Mouse (Mus musculus) T-helper 1 cell (primary cell): ENCODE data around the gene Ntn4.

Experiments
- in situ Hi-C: fragments of 300-600 bp; cut with MboI, MseI; formaldehyde crosslinking; loops from one replicate; pipeline ENCODE4 v1.15.1; 2025; ENCODE audit warnings: high pct_unique_total_duplicates

The Ntn4 gene

GRCm38 (mm10) chr10:93640521-93640952 lies at the start of gene Ntn4:
Gene Ntn4 (plus strand): TSS chr10:93640681.
- in situ Hi-C loops: no loop called here

DNA sequence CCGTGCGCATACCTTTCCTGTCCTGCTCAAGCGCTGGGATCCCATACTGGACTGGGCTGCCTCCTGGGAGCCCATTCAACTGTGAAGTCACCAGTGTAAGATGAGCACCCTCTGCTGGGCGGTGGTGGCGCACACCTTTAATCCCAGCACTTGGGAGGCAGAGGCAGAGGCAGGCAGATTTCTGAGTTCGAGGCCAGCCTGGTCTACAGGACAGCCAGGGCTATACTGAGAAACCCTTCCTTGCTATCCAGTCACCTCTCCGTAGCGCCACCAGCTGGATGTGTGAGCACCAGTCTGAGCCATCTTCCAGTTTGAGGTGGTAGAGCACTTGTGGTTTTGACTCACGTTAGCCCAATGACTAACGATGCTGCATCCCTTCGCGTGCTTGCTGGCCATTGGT lies 48.0 kb upstream of the Ntn4 start:
- in situ Hi-C loops: loop anchor here (5.0 kb wide), 1 partner anchor 185 kb away; no protein-coding TSS in a partner anchor

DNA sequence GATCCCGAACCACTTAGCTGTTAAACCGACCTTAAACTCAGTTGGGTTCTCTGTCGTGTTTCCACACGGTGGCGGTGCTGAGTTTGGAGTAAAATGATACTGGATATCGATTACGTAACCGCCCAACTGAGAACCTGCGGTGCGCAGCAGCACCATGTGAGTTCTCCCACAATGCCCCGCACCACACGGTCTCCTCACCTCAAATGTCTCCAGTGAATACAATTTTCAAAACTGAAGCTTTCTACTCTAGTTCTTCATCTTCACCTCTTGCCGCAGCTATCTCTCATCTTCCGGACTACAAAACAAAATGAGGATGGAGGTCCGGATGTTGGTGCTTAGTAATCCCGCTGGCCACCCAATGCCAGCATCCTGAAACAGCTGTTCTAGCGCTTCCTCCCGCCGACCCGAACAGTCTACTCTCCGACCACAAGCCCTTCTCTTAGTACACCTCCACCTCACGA lies 46.4 kb upstream of the Ntn4 start:
- in situ Hi-C loops: loop anchor here (5.0 kb wide), 1 partner anchor 183 kb away; no protein-coding TSS in a partner anchor

- in situ Hi-C loops: no loop called here
Observed at GRCm38 (mm10) chr10:93595831-93596230, 44.6 kb upstream of the Ntn4 start.

GRCm38 (mm10) chr10:93596641-93597040 lies 43.8 kb upstream of the Ntn4 start:
- in situ Hi-C loops: no loop called here

- in situ Hi-C loops: no loop called here
Observed at GRCm38 (mm10) chr10:93602309-93602708, 38.2 kb upstream of the Ntn4 start.

GRCm38 (mm10) chr10:93603256-93603655 lies 37.2 kb upstream of the Ntn4 start:
- in situ Hi-C loops: no loop called here

GRCm38 (mm10) chr10:93606326-93606725 lies 34.2 kb upstream of the Ntn4 start:
- in situ Hi-C loops: no loop called here

DNA sequence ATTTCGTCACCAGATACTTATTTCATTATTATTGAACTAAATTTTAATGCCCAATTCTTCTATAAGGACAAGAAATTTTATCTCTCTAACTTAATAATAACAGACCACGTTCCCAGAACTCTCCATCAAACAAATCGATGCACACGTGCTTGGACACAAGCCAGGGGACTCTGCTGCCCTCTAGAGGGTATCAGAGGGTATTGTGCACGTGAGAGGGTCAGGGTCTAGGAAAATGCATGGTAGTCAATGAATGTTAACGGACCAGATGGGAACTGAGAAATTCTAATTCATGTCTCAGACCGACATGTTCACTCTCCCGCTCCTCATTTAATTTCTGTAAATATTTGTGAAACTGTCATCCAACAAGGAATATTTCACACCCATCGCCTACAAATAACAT lies 32.4 kb upstream of the Ntn4 start:
- in situ Hi-C loops: no loop called here

DNA sequence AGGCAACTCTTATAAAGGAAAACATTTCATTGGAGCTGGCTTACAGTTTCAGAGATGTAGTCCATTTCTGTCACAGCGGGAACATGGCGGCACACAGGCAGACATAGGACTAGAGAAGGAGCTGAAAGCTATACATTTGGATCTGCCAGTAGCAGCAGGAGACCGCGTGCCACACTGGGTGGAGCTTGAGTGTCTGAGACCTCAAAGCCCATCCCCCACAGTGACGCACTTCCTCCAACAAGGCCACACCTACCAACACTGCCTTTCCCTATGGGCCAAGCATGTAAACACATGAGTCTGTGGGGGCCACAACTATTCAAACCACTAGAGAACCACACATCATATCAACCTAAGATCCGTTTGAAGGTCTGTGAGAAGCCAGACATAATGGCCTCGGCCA lies 31.2 kb upstream of the Ntn4 start:
- in situ Hi-C loops: no loop called here

GRCm38 (mm10) chr10:93610896-93611295 lies 29.6 kb upstream of the Ntn4 start:
- in situ Hi-C loops: no loop called here

DNA sequence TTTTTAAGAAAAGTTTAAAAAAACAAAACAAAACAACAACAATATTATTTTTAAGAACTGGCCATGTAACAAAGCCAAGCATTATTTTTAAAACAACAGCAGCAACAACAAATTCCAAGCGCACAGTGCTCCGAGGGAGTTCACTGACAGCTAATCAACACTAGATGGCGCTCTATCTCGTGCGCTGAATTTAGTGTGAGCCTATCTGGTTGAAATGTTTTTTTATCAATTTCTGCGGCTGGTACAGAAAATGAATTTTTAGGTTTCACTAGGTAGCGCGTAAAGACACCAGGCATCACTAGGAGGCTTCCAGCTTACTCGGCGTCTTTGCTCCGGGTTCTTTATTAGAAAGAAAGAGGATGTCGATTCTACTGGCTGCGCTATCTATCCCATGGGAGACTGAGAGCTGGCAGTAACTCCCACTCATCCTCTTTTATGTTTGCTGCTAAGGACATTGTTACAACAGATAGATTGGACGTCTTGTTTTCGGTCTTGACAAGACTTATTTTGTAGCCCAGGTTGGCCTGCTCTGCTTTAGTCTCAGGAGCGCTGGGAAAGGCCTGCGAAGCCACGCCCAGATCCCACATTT lies 29.0 kb upstream of the Ntn4 start:
- in situ Hi-C loops: no loop called here

- in situ Hi-C loops: no loop called here
Observed at GRCm38 (mm10) chr10:93614850-93615249, 25.6 kb upstream of the Ntn4 start.

DNA sequence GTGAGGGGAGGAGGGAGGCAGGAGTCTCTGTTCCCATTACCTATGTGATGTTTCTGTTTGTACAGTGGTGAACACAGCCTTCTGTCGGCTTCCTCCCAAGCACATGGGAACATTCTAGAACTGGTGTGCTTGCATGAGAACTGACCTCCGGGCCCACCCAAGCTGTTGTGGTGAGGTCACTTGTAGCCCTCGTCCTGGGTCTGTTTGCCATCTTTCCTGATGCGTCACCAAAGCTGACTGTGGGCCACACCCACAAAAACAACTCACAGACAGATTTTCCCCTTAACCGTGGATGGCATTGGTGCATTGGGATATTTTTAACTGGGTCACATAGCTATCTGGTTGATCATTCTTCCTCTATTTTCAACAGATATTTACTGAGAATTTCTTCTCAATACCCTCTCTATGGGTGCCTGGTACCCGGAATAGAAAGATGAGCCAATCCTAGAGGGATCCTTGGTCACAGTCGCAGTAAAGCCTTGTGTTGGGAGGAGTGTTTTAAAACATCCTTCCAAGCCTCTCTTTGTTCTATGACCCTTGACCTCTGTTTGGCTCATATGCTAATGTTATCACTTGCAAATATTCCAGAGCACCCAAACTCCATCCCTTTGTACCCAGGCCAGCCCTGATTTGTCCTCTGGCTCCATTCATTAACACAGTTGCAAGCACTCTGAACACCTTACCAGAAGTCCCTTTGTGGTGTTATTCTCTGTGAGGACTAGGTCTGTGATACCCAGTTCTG lies 19.9 kb upstream of the Ntn4 start:
- in situ Hi-C loops: no loop called here

GRCm38 (mm10) chr10:93623725-93624124 lies 16.8 kb upstream of the Ntn4 start:
- in situ Hi-C loops: no loop called here

GRCm38 (mm10) chr10:93624151-93624550 lies 16.3 kb upstream of the Ntn4 start:
- in situ Hi-C loops: no loop called here

- in situ Hi-C loops: no loop called here
Observed at GRCm38 (mm10) chr10:93630310-93630709, 10.2 kb upstream of the Ntn4 start.

DNA sequence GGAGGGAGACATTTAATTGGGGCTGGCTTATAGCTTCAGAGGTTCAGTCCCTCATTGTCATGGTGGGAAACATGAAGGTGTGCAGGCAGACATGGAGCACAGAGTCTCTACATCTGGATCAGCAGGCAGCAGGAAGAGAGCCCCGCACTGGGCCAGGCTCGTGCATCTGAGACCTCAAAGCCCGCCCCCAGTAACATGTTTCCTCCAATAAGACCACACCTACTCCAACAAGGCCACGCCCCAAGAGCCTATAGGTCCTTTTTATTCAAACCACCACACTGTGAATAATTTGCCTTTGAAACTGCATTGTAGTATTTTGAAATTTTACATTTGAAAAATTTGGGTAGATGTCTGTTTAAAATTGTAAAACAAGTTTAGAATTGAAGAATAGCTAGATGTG lies 8.4 kb upstream of the Ntn4 start:
- in situ Hi-C loops: no loop called here

DNA sequence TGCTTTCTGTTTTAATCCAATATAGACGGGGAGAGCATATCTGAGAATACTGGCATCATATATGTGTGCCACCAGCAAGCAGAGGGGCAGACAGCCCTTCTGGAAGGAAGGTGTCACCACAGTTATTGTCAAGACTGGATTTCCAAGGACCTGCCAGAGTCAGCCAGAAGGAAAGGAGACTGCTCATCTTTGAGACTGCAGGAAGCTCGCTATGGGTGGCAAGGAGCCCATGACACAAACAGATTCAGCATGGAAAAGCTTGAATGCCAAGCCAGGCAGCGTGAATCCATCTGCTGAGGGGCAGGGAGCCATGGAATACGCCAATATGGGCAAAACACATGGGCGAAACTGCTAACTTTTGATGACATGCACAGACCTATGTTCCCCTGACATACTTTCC lies 6.9 kb upstream of the Ntn4 start:
- in situ Hi-C loops: no loop called here

- in situ Hi-C loops: no loop called here
Observed at GRCm38 (mm10) chr10:93633971-93634370, 6.5 kb upstream of the Ntn4 start.

DNA sequence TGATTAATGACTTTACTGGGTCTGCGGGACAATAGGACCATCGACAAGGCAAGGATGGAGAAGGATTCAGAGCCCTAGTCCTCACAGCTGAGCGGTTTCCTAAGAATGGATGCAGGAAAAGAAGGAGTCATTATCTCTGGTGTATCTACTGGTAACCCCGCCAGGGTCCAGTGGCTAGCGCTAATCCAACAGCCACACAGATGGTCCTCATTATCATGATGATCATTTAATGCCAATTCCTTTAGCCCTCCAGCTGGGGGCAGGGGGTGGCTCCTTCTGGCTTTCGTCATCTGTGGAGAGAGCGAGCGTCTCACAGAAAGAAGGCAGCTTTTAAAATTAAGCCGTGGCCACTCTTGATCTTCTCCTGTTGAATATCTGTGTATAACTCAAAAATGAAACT lies 4.5 kb upstream of the Ntn4 start:
- in situ Hi-C loops: no loop called here

DNA sequence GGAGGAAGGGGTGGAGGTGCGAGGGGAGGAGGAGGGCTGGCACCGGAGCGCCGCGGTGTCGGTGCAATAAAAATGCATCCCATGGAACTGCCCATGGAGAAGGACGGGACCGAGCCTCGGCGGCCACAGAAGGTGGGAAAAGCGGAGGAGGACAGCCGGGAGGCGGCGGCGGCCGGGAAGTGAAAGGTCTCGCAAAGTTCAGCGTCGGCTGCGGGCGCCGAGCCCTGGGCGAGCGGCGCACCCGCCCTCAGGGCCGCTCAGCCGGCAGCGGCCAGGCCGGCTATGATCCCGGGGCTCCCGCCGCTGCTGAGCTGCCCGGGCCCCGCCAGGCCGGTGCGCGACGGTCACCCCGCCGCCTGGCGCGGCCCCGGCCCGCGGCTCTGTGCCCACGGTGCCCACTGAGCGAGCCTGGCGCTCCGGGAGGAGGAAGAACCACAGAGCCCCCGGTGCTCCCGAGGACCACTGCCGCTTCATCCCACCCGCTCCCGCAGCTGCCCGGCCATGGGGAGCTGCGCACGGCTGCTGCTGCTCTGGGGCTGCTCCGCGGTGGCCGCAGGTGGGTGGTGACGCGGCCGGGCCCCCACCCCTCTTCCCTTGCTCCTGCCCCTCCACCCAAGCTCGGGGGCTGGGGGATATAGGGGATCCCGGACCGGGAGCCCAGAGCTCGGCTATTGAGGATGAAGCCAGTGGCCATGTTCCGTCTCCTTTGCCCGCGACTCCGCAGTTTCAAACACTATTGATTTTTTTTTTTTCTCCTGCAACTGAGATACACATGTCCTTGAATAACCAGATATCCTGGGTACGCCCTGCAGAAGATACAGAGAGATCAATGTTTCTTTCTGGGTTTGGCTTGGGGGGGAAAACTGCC lies 706 bp downstream of the Ntn4 start:
- in situ Hi-C loops: no loop called here
